ENCODE assay signal across 18 mouse cellular contexts in genomic region chr9:63395612-63396011, GRCm38 (mm10). TPM values are rescaled to one million over a fixed set of nuclear protein-coding genes. Genes with fewer than 3 reads are reported as not detected.
A peak's percentile ranks its signal among the peaks of the same experiment; 100 is the strongest.
DNase-seq lines count a peak whose midpoint lies in the region; ATAC-seq lines count a peak whose summit lies in the region.
"Had no signal": no experiment of that assay in that cellular context is flagged by ENCODE, and none has a peak within 500 bp of the region (broad histone marks: within the 10 kb centered on the region; RNA-seq: fewer than 3 reads in every experiment).

No protein-coding gene starts in this region.

- no peaks in the 10 kb centered on the region for H3K27me3 ChIP-seq in hindbrain, embryonic 13.5 days
- H3K27me3 ChIP-seq in hindbrain, embryonic 12.5 days = no peaks in the 10 kb centered on the region
- H3K27me3 ChIP-seq: embryonic facial prominence, embryonic 12.5 days; forebrain, embryonic 15.5 days; heart, embryonic 13.5 days; limb, embryonic 12.5 days; megakaryocyte, embryonic 14.5 days; stomach, embryonic 15.5 days had no signal

- no peaks in the 10 kb centered on the region for H3K9me3 ChIP-seq in hindbrain, embryonic 13.5 days
- no peaks in the 10 kb centered on the region for H3K9me3 ChIP-seq in hindbrain, embryonic 12.5 days (replicated peaks)
- H3K9me3 ChIP-seq: embryonic facial prominence, embryonic 12.5 days; forebrain, embryonic 15.5 days; heart, embryonic 13.5 days; limb, embryonic 12.5 days; megakaryocyte, embryonic 14.5 days; stomach, embryonic 15.5 days had no signal

- no peak overlapping the region for H3K4me3 ChIP-seq in hindbrain, embryonic 13.5 days
- no peak overlapping the region for H3K4me3 ChIP-seq in hindbrain, embryonic 12.5 days
- H3K4me3 ChIP-seq: embryonic facial prominence, embryonic 12.5 days; forebrain, embryonic 15.5 days; heart, embryonic 13.5 days; limb, embryonic 12.5 days; megakaryocyte, embryonic 14.5 days; stomach, embryonic 15.5 days had no signal

- no peak overlapping the region for H3K27ac ChIP-seq in hindbrain, embryonic 13.5 days
- H3K27ac ChIP-seq in hindbrain, embryonic 12.5 days = no peak overlapping the region
- H3K27ac ChIP-seq: embryonic facial prominence, embryonic 12.5 days; forebrain, embryonic 15.5 days; heart, embryonic 13.5 days; limb, embryonic 12.5 days; stomach, embryonic 15.5 days had no signal

- ATAC-seq in hindbrain, embryonic 13.5 days (ENCODE audit: low FRiP score) = no peak
- no peak for ATAC-seq in hindbrain, embryonic 12.5 days (ENCODE audit: low FRiP score)
- ATAC-seq: forebrain, embryonic 15.5 days had no signal

- peak; percentile 12 to 75 for DNase-seq in left cerebral cortex, postnatal 25 days (ENCODE audit: low spot score in 2 of 2)
- no peak for DNase-seq in left cerebral cortex, adult 11 months (ENCODE audit: low spot score)
- peak; percentile 9 for DNase-seq in right cerebral cortex, postnatal 14 days
- DNase-seq in right cerebral cortex, postnatal 4 days = no peak
- DNase-seq in adrenal gland, postnatal 14 days = no peak
- DNase-seq: heart, adult 11 months; kidney, adult 18-20 months; kidney, postnatal 10 days; lung, postnatal 14 days; spleen, adult 18-20 months had no signal

- 82% methylated on average over 7 of the region's 7 CpGs for WGBS in hindbrain, embryonic 13.5 days
- 84% methylated on average over 7 of the region's 7 CpGs for WGBS in hindbrain, embryonic 12.5 days

- no peaks in the 10 kb centered on the region for H3K36me3 ChIP-seq in hindbrain, embryonic 13.5 days
- no peaks in the 10 kb centered on the region for H3K36me3 ChIP-seq in hindbrain, embryonic 12.5 days
- H3K36me3 ChIP-seq: embryonic facial prominence, embryonic 12.5 days; forebrain, embryonic 15.5 days; heart, embryonic 13.5 days; limb, embryonic 12.5 days; stomach, embryonic 15.5 days had no signal

- intact Hi-C loops in left cerebral cortex, postnatal 25 days (cut with DNase I) = loop anchor here (5.0 kb wide), 1 partner anchor 248 kb away; the partner anchor contains the start of gene Skor1

- H3K9ac ChIP-seq in hindbrain, embryonic 13.5 days = no peak overlapping the region
- no peak overlapping the region for H3K9ac ChIP-seq in hindbrain, embryonic 12.5 days
- H3K9ac ChIP-seq: embryonic facial prominence, embryonic 12.5 days; forebrain, embryonic 15.5 days; heart, embryonic 13.5 days; limb, embryonic 12.5 days; stomach, embryonic 15.5 days had no signal

- H3K4me2 ChIP-seq in hindbrain, embryonic 13.5 days = peak overlapping the region; percentile 25
- H3K4me2 ChIP-seq in hindbrain, embryonic 12.5 days (replicated peaks) = no peak overlapping the region
- H3K4me2 ChIP-seq: embryonic facial prominence, embryonic 12.5 days; forebrain, embryonic 15.5 days; heart, embryonic 13.5 days; limb, embryonic 12.5 days; stomach, embryonic 15.5 days had no signal

- H3K4me1 ChIP-seq in hindbrain, embryonic 13.5 days (replicated peaks) = peaks cover 20% of the 10 kb centered on the region
- peaks cover 11% of the 10 kb centered on the region; the same call in 1 of the 2 replicates for H3K4me1 ChIP-seq in hindbrain, embryonic 12.5 days

RNA-seq across cellular contexts. Expression of gene 2300009A05Rik, which starts 3.4 kb away (rescaled TPM):
- 68.5 and 69.1 TPM in 2 replicates for polyA plus RNA-seq in hindbrain, embryonic 13.5 days (2015; fragmentation: Nextera tagmentation; extraction: Ambion mirVana)
- 45.3 and 53.1 TPM in 2 replicates for polyA plus RNA-seq in hindbrain, embryonic 12.5 days (2016; fragmentation: Nextera tagmentation; extraction: Ambion mirVana)
- 10 to 100 TPM; 23.3 to 26.6 TPM for total RNA-seq in left cerebral cortex, postnatal 25 days (2021)
- 54.6 and 59.7 TPM in 2 replicates for total RNA-seq in adrenal gland, postnatal 14 days (2021)

RNA-seq across cellular contexts. Expression of gene Map2k5, which starts 17.9 kb away (rescaled TPM):
- polyA plus RNA-seq in hindbrain, embryonic 13.5 days (2015; fragmentation: Nextera tagmentation; extraction: Ambion mirVana) = 36.3 and 37.4 TPM in 2 replicates
- 42.0 and 43.0 TPM in 2 replicates for polyA plus RNA-seq in hindbrain, embryonic 12.5 days (2016; fragmentation: Nextera tagmentation; extraction: Ambion mirVana)
- total RNA-seq in left cerebral cortex, postnatal 25 days (2021) = 10 to 100 TPM; 29.8 to 30.6 TPM
- total RNA-seq in adrenal gland, postnatal 14 days (2021) = 30.4 and 33.9 TPM in 2 replicates

Comparison
In these comparisons a context has a peak if more than half of its experiments do, and no peak if none do; other contexts are left out.
1. DNase-seq: peak in left cerebral cortex, postnatal 25 days (2 of 2) and right cerebral cortex, postnatal 14 days (single experiment); none in left cerebral cortex, adult 11 months (single experiment), right cerebral cortex, postnatal 4 days (single experiment) and adrenal gland, postnatal 14 days (single experiment).